Mouse (Mus musculus): ENCODE data around the gene Macrod1. TPM values are rescaled to one million over a fixed set of nuclear protein-coding genes. Genes with fewer than 3 reads are reported as not detected.

Macrod1 gene
- 4.7 and 5.6 TPM in 2 replicates for polyA plus RNA-seq (2014; fragmentation: Nextera tagmentation; extraction: Ambion mirVana)

DNA sequence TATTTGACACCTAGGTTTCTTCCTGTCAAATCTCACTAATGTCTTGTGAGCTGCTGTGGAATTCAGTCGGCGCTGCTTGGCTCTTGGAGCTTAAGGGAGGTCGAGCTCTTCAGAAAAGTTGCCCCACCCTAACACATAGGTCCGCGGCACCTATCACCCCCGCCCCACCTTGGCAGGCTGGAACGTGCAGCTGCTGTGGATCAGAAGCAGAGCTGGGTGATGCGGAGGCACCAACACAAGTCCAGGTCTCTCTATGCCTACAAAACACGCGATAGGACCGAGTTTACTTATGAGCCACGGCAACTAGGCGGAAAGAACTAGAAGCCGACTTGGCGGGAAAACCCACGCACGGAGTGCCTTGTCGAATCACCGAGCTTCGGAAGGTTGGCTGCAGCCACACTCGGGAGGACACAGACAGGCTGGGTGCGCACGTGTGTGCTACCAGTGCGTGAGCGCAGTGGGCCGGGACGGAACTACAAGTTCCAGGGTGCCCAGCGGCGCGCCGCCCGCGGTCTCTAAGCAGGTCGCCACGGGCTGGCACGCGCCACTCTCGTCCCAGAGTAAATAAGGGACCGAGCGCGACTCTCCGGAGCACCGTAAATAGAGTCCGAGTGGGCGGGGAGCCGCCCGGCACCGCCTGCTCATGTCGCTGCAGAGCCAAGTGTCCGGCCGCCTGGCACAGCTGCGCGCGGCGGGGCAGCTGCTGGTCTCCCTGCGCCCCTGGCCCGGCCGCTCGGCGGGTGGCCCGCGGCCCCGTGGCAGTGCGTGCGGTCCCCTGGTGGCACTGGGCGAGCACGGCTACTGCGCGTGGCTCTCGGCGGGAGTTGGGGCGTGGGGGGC, at the start of gene Macrod1:
Gene Macrod1, plus strand, starts transcription at position 563 of the 840 bp plus-strand sequence.
- WGBS: 2% methylated on average over 69 of the region's 72 CpGs
- Histone ChIP-seq H3K4me1 (ENCODE audit: control insufficient read depth, insufficient read depth, low read length) (peaks cover 11% of the 10 kb centered on the region; the same call in 1 of the 2 replicates), H3K4me2 (ENCODE audit: low read depth, low read length) (peak within 1 kb of the TSS; percentile 99), H3K9me3 (ENCODE audit: control insufficient read depth, low read length) (no peaks in the 10 kb centered on the region), H3K27me3 (ENCODE audit: control insufficient read depth, insufficient read depth, low read length) (0 out of 2 replicates have a peak, but pooled peaks cover 8% of the 10 kb centered on the region), H3K9ac (replicated peaks; ENCODE audit: low read depth, low read length) (peak within 1 kb of the TSS; percentile 54), H3K36me3 (ENCODE audit: control insufficient read depth, insufficient read depth, low read length) (no peaks in the 10 kb centered on the region), H3K4me3 (ENCODE audit: low read depth, low read length) (peak within 1 kb of the TSS; percentile 65), H3K27ac (ENCODE audit: low read depth, low read length) (no peak within 1 kb of the TSS)
- ATAC-seq (ENCODE audit: low read depth): peak; percentile 89

DNA sequence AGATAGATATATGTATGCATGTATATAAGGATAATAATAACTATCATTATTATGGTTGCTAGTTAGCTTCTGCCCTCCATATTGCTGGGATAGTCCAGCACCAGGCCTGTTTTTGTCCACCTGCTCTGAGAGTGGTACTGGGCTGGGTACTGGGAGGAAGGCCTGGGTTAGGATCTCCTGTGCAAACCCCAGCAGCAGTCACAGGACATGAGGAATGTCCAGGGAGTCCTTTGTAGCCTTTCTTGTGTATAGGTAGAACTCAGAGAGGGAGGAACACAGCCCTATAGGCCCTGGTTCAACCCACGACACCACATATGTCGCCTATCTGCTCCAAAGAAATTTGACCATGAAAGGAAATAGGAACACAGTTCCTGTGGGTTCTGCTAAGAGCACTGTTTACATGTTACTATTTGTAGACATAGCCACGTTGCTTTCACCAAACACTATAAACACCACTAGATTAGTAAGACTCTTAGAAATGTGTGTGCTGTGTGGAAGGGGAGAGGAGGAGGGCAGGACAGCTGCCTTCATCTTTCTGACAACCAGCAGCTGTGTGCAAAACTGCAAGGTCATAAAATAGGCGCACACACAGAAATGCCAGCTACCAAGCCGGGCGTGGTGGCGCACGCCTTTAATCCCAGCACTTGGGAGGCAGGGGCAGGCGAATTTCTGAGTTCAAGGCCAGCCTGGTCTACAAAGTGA, 49.6 kb upstream of the Macrod1 start:
- WGBS: 92% methylated on average over 9 of the region's 9 CpGs
- ATAC-seq (ENCODE audit: low read depth): no peak
- Histone ChIP-seq H3K4me3 (ENCODE audit: low read depth, low read length) (no peak overlapping the region), H3K9ac (replicated peaks; ENCODE audit: low read depth, low read length) (no peak overlapping the region), H3K27me3 (ENCODE audit: control insufficient read depth, insufficient read depth, low read length) (no peaks in the 10 kb centered on the region), H3K27ac (ENCODE audit: low read depth, low read length) (no peak overlapping the region), H3K36me3 (ENCODE audit: control insufficient read depth, insufficient read depth, low read length) (no peaks in the 10 kb centered on the region), H3K4me2 (ENCODE audit: low read depth, low read length) (no peak overlapping the region), H3K4me1 (ENCODE audit: control insufficient read depth, insufficient read depth, low read length) (no peaks in the 10 kb centered on the region), H3K9me3 (ENCODE audit: control insufficient read depth, low read length) (no peaks in the 10 kb centered on the region)

DNA sequence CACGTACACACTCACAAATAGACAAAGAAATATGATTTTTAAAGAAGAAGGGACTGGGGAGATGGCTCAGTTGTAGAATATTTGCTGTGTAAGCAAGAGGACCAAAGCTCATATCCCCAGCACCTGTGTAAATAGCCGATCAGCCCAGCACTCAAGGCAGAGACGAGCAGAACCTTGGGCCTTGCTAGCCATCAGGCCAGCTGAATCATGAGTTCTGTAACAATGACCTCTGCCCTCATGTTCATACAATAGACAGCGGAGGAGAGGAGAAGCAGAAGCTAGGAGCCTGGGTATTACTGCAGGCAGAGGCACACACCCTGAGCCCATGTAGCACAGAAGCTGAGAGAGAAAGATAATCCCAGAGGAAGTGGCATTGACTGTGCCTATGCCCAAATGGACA, 44.2 kb upstream of the Macrod1 start:
- no peak overlapping the region for H3K9ac ChIP-seq (replicated peaks; ENCODE audit: low read depth, low read length)
- ATAC-seq (ENCODE audit: low read depth): no peak
- no peaks in the 10 kb centered on the region for H3K4me1 ChIP-seq (ENCODE audit: control insufficient read depth, insufficient read depth, low read length)
- H3K36me3 ChIP-seq (ENCODE audit: control insufficient read depth, insufficient read depth, low read length): no peaks in the 10 kb centered on the region
- no peak overlapping the region for H3K4me3 ChIP-seq (ENCODE audit: low read depth, low read length)
- no peak overlapping the region for H3K4me2 ChIP-seq (ENCODE audit: low read depth, low read length)
- H3K9me3 ChIP-seq (ENCODE audit: control insufficient read depth, low read length): no peaks in the 10 kb centered on the region
- no peak overlapping the region for H3K27ac ChIP-seq (ENCODE audit: low read depth, low read length)
- H3K27me3 ChIP-seq (ENCODE audit: control insufficient read depth, insufficient read depth, low read length): no peaks in the 10 kb centered on the region
- WGBS: 80% methylated on average over 4 of the region's 4 CpGs

DNA sequence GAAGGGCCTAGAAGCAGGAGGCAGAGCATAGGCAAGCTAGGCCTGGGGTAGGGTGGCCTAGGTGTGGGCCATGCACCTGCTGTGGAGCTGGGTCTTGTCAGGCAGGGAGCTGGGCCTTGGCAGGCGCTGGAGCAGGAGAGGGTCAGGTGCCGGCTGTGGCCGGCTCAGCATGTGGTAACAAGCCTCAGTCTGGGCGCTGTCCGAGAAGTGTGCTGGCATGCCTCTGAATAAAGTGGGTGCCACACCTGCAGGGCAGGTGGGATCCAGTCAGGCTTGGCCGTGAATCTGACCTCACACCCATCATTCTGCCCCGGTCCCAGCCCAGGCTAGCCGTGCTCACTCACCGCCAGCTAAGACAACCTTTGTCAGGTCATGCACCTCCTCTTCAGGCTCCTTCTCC, 42.6 kb upstream of the Macrod1 start:
- H3K4me2 ChIP-seq (ENCODE audit: low read depth, low read length): no peak overlapping the region
- no peak overlapping the region for H3K27ac ChIP-seq (ENCODE audit: low read depth, low read length)
- no peak overlapping the region for H3K9ac ChIP-seq (replicated peaks; ENCODE audit: low read depth, low read length)
- 93% methylated on average over 9 of the region's 9 CpGs for WGBS
- no peaks in the 10 kb centered on the region for H3K27me3 ChIP-seq (ENCODE audit: control insufficient read depth, insufficient read depth, low read length)
- no peak for ATAC-seq (ENCODE audit: low read depth)
- H3K9me3 ChIP-seq (ENCODE audit: control insufficient read depth, low read length): no peaks in the 10 kb centered on the region
- no peaks in the 10 kb centered on the region for H3K4me1 ChIP-seq (ENCODE audit: control insufficient read depth, insufficient read depth, low read length)
- H3K4me3 ChIP-seq (ENCODE audit: low read depth, low read length): no peak overlapping the region
- H3K36me3 ChIP-seq (ENCODE audit: control insufficient read depth, insufficient read depth, low read length): no peaks in the 10 kb centered on the region; the same call in 1 of the 2 replicates

DNA sequence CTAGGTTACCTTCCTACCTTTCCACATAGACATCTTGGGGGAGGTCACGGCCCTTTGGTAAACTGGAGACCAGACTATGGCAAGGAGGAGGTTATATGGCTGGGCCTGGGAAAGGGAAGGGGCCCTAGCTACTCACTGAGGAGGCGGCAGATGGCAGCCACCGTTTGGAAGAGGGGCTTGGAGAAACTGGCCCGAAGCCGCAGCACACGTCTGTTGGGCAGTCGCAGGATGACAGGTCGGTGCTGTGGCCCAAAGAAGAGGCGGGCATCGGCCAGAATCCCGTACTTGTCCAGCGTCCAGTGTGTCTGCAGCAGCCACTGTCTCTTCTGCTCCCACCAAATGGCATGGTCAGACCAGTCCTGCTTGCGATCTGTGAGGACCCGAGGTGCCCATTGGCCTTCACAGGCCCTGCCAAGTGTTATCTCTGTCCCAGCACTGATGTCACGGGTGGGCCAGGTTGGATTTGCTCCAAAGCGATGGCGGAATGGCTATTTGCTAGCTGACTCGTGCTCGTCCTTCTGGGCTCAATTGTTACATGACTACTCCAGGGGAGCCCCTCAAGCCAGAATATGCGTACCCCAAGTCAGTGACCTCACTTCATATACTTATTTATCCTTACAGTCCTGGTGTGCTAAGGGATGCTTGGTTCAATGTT, 42.0 kb upstream of the Macrod1 start:
- no peaks in the 10 kb centered on the region for H3K27me3 ChIP-seq (ENCODE audit: control insufficient read depth, insufficient read depth, low read length)
- peaks cover under 1% of the 10 kb centered on the region for H3K36me3 ChIP-seq (ENCODE audit: control insufficient read depth, insufficient read depth, low read length)
- WGBS: 89% methylated on average over 18 of the region's 20 CpGs
- H3K9me3 ChIP-seq (ENCODE audit: control insufficient read depth, low read length): no peaks in the 10 kb centered on the region
- H3K4me2 ChIP-seq (ENCODE audit: low read depth, low read length): no peak overlapping the region
- no peak for ATAC-seq (ENCODE audit: low read depth)
- H3K27ac ChIP-seq (ENCODE audit: low read depth, low read length): no peak overlapping the region
- no peak overlapping the region for H3K9ac ChIP-seq (replicated peaks; ENCODE audit: low read depth, low read length)
- H3K4me3 ChIP-seq (ENCODE audit: low read depth, low read length): no peak overlapping the region
- no peaks in the 10 kb centered on the region for H3K4me1 ChIP-seq (ENCODE audit: control insufficient read depth, insufficient read depth, low read length)

DNA sequence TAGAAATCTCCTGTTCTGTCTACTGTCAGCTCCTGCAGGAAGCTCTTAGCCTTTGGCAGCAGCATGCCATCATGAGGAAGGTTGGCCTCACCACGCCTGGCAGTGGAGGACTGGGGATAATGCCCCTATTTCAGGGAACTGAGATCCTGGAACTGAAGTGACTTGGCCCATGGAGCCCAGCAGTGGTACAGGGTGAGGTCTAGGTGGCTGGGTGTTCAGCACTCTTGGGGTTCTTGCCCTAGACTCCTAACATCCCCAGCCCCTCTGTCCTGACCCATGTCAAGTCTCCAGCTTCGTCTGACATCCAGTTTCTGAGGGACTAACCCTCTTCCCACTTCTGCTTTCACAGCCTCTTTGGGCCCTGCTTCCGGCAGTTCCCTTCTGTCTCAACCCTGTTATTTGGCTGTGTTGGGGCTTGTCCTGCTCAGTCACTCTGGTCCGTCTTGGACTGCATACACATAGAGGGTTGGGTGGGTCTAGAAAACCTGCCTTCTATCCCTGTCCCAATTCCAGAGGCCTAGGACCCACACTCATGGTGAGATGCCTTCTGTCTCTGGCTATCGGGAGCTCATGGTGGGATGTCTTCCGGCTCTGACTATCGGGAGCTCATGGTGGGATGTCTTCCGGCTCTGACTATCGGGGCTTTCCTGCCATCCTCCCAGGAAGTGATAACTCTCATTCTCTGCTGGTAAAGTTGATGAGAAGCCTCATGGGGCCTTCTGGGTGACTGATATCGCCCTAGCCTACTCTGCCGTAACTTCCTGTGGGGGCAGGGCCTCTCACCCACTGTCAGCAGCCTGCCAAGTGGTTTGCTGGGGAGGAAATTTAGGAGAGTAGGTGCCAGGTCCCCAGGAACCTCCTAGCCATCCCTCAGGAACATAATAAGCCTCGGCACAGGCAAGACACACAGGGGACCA, 38.8 kb upstream of the Macrod1 start:
- H3K4me1 ChIP-seq (ENCODE audit: control insufficient read depth, insufficient read depth, low read length): no peaks in the 10 kb centered on the region
- H3K9me3 ChIP-seq (ENCODE audit: control insufficient read depth, low read length): no peaks in the 10 kb centered on the region
- H3K27ac ChIP-seq (ENCODE audit: low read depth, low read length): no peak overlapping the region
- H3K36me3 ChIP-seq (ENCODE audit: control insufficient read depth, insufficient read depth, low read length): peaks cover 24% of the 10 kb centered on the region
- ATAC-seq (ENCODE audit: low read depth): no peak
- no peaks in the 10 kb centered on the region for H3K27me3 ChIP-seq (ENCODE audit: control insufficient read depth, insufficient read depth, low read length)
- H3K4me2 ChIP-seq (ENCODE audit: low read depth, low read length): no peak overlapping the region
- H3K4me3 ChIP-seq (ENCODE audit: low read depth, low read length): no peak overlapping the region
- 83% methylated on average over 12 of the region's 12 CpGs for WGBS
- no peak overlapping the region for H3K9ac ChIP-seq (replicated peaks; ENCODE audit: low read depth, low read length)

DNA sequence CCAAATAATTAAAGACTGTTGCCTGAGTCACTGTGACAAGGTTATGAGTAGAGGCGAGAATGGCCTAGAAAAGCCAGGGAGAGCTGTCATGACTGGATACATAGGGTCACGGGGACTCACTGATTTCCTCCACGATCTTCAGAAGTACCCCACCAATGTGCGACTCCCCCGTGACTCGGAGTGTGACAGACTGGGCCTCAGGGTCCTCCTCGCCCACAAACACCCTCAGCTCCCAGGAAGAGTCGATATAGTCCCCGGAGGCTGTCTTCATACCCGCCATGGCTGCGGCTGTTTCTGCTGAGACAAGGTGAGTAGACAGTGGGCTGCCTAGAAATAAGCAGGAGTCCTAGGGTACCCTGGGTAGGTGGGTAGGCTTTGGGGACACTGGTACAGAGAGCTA, 38.1 kb upstream of the Macrod1 start:
- 92% methylated on average over 11 of the region's 11 CpGs for WGBS
- no peaks in the 10 kb centered on the region for H3K4me1 ChIP-seq (ENCODE audit: control insufficient read depth, insufficient read depth, low read length)
- H3K27me3 ChIP-seq (ENCODE audit: control insufficient read depth, insufficient read depth, low read length): no peaks in the 10 kb centered on the region
- no peak overlapping the region for H3K4me2 ChIP-seq (ENCODE audit: low read depth, low read length)
- ATAC-seq (ENCODE audit: low read depth): no peak
- no peak overlapping the region for H3K9ac ChIP-seq (replicated peaks; ENCODE audit: low read depth, low read length)
- no peak overlapping the region for H3K27ac ChIP-seq (ENCODE audit: low read depth, low read length)
- no peaks in the 10 kb centered on the region for H3K9me3 ChIP-seq (ENCODE audit: control insufficient read depth, low read length)
- H3K36me3 ChIP-seq (ENCODE audit: control insufficient read depth, insufficient read depth, low read length): peaks cover 31% of the 10 kb centered on the region
- no peak overlapping the region for H3K4me3 ChIP-seq (ENCODE audit: low read depth, low read length)

DNA sequence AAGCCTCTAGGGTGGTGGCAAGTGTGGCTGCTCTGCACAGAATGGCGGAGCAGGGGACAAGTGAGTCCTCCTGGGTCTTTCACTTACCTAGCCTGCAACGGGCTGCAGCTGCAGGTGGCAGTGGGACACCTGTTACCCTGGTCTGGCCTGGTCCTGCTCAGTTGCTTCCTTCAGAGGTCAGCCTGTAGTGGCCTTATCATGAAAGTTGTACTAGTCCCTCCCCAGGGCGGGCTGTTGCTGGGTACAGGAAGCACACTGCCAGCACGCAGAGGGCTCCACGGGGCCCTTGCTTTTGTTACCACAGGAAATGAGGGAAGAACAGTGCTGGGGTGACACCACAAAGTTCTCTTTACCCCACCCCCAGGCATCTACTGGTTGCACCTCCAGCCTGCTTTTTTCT, 37.4 kb upstream of the Macrod1 start, which contains the start of gene Fermt3:
Gene Fermt3, minus strand, starts transcription at position 279 of the 400 bp plus-strand sequence.
- Histone ChIP-seq H3K4me3 (ENCODE audit: low read depth, low read length) (no peak within 1 kb of the TSS), H3K4me1 (ENCODE audit: control insufficient read depth, insufficient read depth, low read length) (no peaks in the 10 kb centered on the region), H3K9me3 (ENCODE audit: control insufficient read depth, low read length) (no peaks in the 10 kb centered on the region), H3K27me3 (ENCODE audit: control insufficient read depth, insufficient read depth, low read length) (no peaks in the 10 kb centered on the region), H3K27ac (ENCODE audit: low read depth, low read length) (no peak within 1 kb of the TSS; the same call in 1 of the 2 replicates), H3K9ac (replicated peaks; ENCODE audit: low read depth, low read length) (no peak within 1 kb of the TSS), H3K4me2 (ENCODE audit: low read depth, low read length) (no peak within 1 kb of the TSS), H3K36me3 (ENCODE audit: control insufficient read depth, insufficient read depth, low read length) (peaks cover 36% of the 10 kb centered on the region)
- WGBS: 81% methylated on average over 5 of the region's 5 CpGs
- no peak for ATAC-seq (ENCODE audit: low read depth)

Data from neural tube, embryonic 14.5 days (tissue).